Mouse (Mus musculus): ENCODE results near the gene Zbtb38. TPM values are rescaled to one million over a fixed set of nuclear protein-coding genes. Genes with fewer than 3 reads are reported as not detected.

The Zbtb38 gene
- polyA plus RNA-seq, 1 experiment from 2014 or later = 36.7 TPM

- Histone ChIP-seq H3K4me3 (ENCODE audit: low read depth, low read length) (no peak overlapping the region), H3K4me2 (ENCODE audit: low read length) (no peak overlapping the region), H3K27me3 (replicated peaks; ENCODE audit: control insufficient read depth, insufficient read depth, low read length) (no peaks in the 10 kb centered on the region), H3K9me3 (replicated peaks; ENCODE audit: control insufficient read depth, low read length) (no peaks in the 10 kb centered on the region), H3K9ac (ENCODE audit: low read length) (no peak overlapping the region), H3K4me1 (ENCODE audit: control insufficient read depth, insufficient read depth, low read length) (peaks cover 4% of the 10 kb centered on the region), H3K36me3 (ENCODE audit: control insufficient read depth, insufficient read depth, low read length) (no peaks in the 10 kb centered on the region), H3K27ac (ENCODE audit: low read depth, low read length) (no peak overlapping the region)
- ATAC-seq (no peak), DNase-seq (ENCODE audit: low spot score) (no peak)
- 71% methylated on average over 13 of the region's 13 CpGs for WGBS
Measured at GRCm38 (mm10) chr9:96738563-96739355, 13.9 kb downstream of the Zbtb38 start.

DNA sequence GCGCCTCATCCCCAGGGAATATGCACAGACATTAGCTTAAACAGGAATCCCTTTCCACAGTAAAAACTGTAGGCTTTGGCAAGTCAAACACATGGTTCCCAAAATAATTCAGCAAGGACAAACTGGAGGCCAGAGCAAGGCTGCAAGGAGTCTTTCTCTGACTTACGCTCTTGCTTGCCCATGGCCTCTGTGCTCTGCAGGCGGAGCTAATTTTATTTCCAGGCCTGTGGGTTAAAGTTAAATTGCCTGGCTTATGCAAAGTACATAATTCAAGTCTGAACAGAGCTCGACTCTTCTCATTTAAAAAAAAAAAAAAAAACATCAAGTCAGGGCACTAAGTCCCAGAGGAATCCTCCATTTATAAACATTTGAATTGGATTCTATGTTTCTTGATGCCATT, 16.7 kb downstream of the Zbtb38 start:
- no peaks in the 10 kb centered on the region for H3K36me3 ChIP-seq (ENCODE audit: control insufficient read depth, insufficient read depth, low read length)
- H3K27me3 ChIP-seq (replicated peaks; ENCODE audit: control insufficient read depth, insufficient read depth, low read length) = no peaks in the 10 kb centered on the region
- no peak overlapping the region for H3K9ac ChIP-seq (ENCODE audit: low read length)
- no peak for ATAC-seq
- no peaks in the 10 kb centered on the region for H3K9me3 ChIP-seq (replicated peaks; ENCODE audit: control insufficient read depth, low read length)
- no peak overlapping the region for H3K4me2 ChIP-seq (ENCODE audit: low read length)
- H3K4me1 ChIP-seq (ENCODE audit: control insufficient read depth, insufficient read depth, low read length) = peaks cover 13% of the 10 kb centered on the region
- no peak for DNase-seq (ENCODE audit: low spot score)
- no peak overlapping the region for H3K4me3 ChIP-seq (ENCODE audit: low read depth, low read length)
- H3K27ac ChIP-seq (ENCODE audit: low read depth, low read length) = no peak overlapping the region
- 74% methylated on average over 4 of the region's 4 CpGs for WGBS

DNA sequence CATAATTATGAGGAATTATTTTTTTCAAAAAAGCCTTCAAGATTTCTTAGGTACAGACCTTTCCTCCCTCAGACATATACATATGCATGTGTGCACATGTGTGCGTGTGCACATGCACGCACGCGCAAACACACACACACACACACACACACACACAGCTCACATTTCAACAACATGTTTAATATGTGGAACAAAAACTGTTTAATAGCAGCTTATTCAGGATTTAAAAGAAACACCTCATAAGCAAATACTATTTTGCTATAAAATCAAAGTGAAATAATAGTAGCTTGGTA, 19.3 kb downstream of the Zbtb38 start:
- H3K4me1 ChIP-seq (ENCODE audit: control insufficient read depth, insufficient read depth, low read length) = peaks cover 20% of the 10 kb centered on the region
- DNase-seq (ENCODE audit: low spot score) (no peak), ATAC-seq (no peak)
- no peaks in the 10 kb centered on the region for H3K27me3 ChIP-seq (replicated peaks; ENCODE audit: control insufficient read depth, insufficient read depth, low read length)
- peak overlapping the region; percentile 70 for H3K9ac ChIP-seq (ENCODE audit: low read length)
- H3K9me3 ChIP-seq (replicated peaks; ENCODE audit: control insufficient read depth, low read length) = no peaks in the 10 kb centered on the region
- H3K27ac ChIP-seq (ENCODE audit: low read depth, low read length) = peak overlapping the region; percentile 94
- WGBS = 94% methylated on average over 4 of the region's 4 CpGs
- H3K4me3 ChIP-seq (ENCODE audit: low read depth, low read length) = peak overlapping the region; percentile 33; the same call in 1 of the 2 replicates
- H3K36me3 ChIP-seq (ENCODE audit: control insufficient read depth, insufficient read depth, low read length) = no peaks in the 10 kb centered on the region
- H3K4me2 ChIP-seq (ENCODE audit: low read length) = peak overlapping the region; percentile 49

DNA sequence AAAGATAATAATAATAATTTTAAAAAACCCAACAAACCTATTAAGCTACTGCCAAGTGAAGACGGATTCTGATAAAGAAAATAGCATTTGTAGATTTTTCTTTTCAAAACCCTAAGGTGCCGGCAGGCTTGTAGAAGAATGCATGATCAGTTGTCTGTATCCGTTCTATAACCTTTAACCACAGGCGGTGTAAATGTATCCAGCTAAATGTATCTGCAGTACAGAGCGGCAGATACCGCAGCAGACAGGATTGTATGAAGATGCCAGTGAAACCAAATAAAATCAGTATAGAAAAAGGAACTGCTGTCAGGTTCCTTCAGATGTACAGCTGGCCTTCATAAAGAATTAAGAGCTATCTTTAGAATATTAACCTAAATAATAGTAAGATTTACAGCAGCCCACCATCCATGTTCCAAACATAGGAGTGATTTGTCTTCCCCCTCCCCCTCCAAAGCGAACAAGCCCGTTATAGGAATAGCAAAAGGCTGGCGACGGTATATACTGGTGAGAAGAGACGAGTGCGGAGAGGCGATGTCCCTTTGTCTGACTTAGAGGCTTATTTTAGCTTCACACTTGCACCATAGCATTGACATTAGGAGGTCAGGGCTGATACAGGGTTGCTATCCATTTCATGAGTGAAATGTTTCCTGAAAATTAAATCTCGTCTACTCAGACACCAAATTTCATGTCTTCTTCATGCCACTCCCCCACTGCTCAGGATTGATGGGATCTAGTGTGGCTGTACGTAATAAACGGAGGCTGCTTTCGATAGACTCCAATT, 19.8 kb downstream of the Zbtb38 start:
- H3K9me3 ChIP-seq (replicated peaks; ENCODE audit: control insufficient read depth, low read length) = no peaks in the 10 kb centered on the region
- H3K27me3 ChIP-seq (replicated peaks; ENCODE audit: control insufficient read depth, insufficient read depth, low read length) = no peaks in the 10 kb centered on the region
- H3K4me3 ChIP-seq (ENCODE audit: low read depth, low read length) = peak overlapping the region; percentile 33
- peaks cover 25% of the 10 kb centered on the region for H3K4me1 ChIP-seq (ENCODE audit: control insufficient read depth, insufficient read depth, low read length)
- peak; percentile 47; the same call in 1 of the 2 replicates for ATAC-seq
- 61% methylated on average over 17 of the region's 17 CpGs for WGBS
- DNase-seq (ENCODE audit: low spot score) = peak; percentile 75
- no peaks in the 10 kb centered on the region for H3K36me3 ChIP-seq (ENCODE audit: control insufficient read depth, insufficient read depth, low read length)
- H3K9ac ChIP-seq (ENCODE audit: low read length) = peak overlapping the region; percentile 70
- peak overlapping the region; percentile 94 for H3K27ac ChIP-seq (ENCODE audit: low read depth, low read length)
- peak overlapping the region; percentile 49 for H3K4me2 ChIP-seq (ENCODE audit: low read length)

GRCm38 (mm10) chr9:96731961-96732511, 20.6 kb downstream of the Zbtb38 start:
- Histone ChIP-seq H3K4me3 (ENCODE audit: low read depth, low read length) (peak overlapping the region; percentile 33), H3K27me3 (replicated peaks; ENCODE audit: control insufficient read depth, insufficient read depth, low read length) (no peaks in the 10 kb centered on the region), H3K27ac (ENCODE audit: low read depth, low read length) (peak overlapping the region; percentile 94), H3K36me3 (ENCODE audit: control insufficient read depth, insufficient read depth, low read length) (no peaks in the 10 kb centered on the region), H3K4me2 (ENCODE audit: low read length) (peak overlapping the region; percentile 49), H3K4me1 (ENCODE audit: control insufficient read depth, insufficient read depth, low read length) (peaks cover 33% of the 10 kb centered on the region), H3K9me3 (replicated peaks; ENCODE audit: control insufficient read depth, low read length) (no peaks in the 10 kb centered on the region), H3K9ac (ENCODE audit: low read length) (peak overlapping the region; percentile 70)
- DNase-seq (ENCODE audit: low spot score) (peak; percentile 86), ATAC-seq (peak; percentile 76)
- WGBS = 12% methylated on average over 14 of the region's 14 CpGs

DNA sequence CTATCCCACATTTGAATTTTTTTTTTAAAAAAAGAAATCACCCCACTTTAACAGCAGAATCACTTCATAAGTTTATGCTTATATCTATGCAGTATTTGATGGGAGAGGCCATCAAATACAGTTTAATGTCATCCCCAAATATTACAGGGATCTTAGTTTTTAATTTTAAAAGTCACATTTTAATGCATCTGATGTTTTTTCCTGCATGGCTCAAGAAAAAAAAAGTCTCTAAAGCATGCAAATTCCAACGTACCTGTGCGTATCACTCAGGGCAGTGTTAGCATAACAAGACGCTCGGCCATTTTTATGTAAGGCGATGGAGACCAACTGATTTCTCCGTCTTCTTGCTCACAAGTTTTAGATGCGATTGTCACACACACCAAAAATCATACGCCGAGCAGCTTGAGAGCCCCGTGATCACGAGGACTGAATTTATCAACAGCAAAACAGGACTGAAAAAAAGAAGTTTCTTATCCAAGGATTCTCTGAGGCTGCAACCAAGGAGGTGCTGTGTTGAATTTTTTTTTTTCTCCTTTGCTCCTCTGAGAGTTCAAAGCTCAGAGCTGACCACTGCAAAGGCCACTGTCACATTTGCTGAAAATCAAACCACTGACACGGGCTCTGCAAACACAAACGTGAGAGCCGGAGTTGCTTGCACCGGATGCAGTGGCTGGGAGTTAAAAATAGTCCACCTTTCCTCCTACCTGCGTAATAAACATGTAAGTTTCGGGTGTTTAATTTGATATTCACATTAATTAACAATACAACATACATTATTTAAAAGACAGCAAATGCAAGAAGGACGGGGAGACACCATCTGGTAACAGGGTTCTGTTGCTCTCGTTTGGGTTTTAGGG, 21.4 kb downstream of the Zbtb38 start:
- Histone ChIP-seq H3K4me3 (ENCODE audit: low read depth, low read length) (peak overlapping the region; percentile 33), H3K4me1 (ENCODE audit: control insufficient read depth, insufficient read depth, low read length) (peaks cover 40% of the 10 kb centered on the region), H3K4me2 (ENCODE audit: low read length) (peak overlapping the region; percentile 49), H3K27me3 (replicated peaks; ENCODE audit: control insufficient read depth, insufficient read depth, low read length) (no peaks in the 10 kb centered on the region), H3K9me3 (replicated peaks; ENCODE audit: control insufficient read depth, low read length) (no peaks in the 10 kb centered on the region), H3K9ac (ENCODE audit: low read length) (peak overlapping the region; percentile 70), H3K36me3 (ENCODE audit: control insufficient read depth, insufficient read depth, low read length) (no peaks in the 10 kb centered on the region), H3K27ac (ENCODE audit: low read depth, low read length) (peak overlapping the region; percentile 94)
- no peak for ATAC-seq
- DNase-seq (ENCODE audit: low spot score) = peak; percentile 51
- 65% methylated on average over 19 of the region's 19 CpGs for WGBS

DNA sequence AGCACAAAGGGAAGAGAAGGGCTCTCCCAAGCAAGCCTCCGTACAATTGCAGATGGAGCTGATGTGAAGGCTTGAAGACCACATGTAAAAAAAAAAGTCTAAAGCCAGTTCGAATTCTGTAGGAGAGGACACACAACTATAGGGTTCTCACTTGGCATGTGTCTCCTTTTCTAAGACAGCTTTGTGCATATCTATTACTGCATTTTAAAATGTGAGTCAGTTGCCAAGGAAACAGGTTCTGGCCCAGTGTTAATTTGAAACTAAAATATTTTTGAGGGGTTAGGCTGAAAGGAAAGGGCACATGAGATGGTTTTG, 22.4 kb downstream of the Zbtb38 start:
- ATAC-seq = no peak
- no peaks in the 10 kb centered on the region for H3K36me3 ChIP-seq (ENCODE audit: control insufficient read depth, insufficient read depth, low read length)
- no peaks in the 10 kb centered on the region for H3K27me3 ChIP-seq (replicated peaks; ENCODE audit: control insufficient read depth, insufficient read depth, low read length)
- WGBS = 81% methylated on average over 2 of the region's 2 CpGs
- DNase-seq (ENCODE audit: low spot score) = peak; percentile 27
- H3K9me3 ChIP-seq (replicated peaks; ENCODE audit: control insufficient read depth, low read length) = no peaks in the 10 kb centered on the region
- peak overlapping the region; percentile 50; the same call in 1 of the 2 replicates for H3K9ac ChIP-seq (ENCODE audit: low read length)
- peak overlapping the region; percentile 49 for H3K4me2 ChIP-seq (ENCODE audit: low read length)
- peak overlapping the region; percentile 33 for H3K4me3 ChIP-seq (ENCODE audit: low read depth, low read length)
- peak overlapping the region; percentile 91; the same call in 1 of the 2 replicates for H3K27ac ChIP-seq (ENCODE audit: low read depth, low read length)
- peaks cover 50% of the 10 kb centered on the region for H3K4me1 ChIP-seq (ENCODE audit: control insufficient read depth, insufficient read depth, low read length)

DNA sequence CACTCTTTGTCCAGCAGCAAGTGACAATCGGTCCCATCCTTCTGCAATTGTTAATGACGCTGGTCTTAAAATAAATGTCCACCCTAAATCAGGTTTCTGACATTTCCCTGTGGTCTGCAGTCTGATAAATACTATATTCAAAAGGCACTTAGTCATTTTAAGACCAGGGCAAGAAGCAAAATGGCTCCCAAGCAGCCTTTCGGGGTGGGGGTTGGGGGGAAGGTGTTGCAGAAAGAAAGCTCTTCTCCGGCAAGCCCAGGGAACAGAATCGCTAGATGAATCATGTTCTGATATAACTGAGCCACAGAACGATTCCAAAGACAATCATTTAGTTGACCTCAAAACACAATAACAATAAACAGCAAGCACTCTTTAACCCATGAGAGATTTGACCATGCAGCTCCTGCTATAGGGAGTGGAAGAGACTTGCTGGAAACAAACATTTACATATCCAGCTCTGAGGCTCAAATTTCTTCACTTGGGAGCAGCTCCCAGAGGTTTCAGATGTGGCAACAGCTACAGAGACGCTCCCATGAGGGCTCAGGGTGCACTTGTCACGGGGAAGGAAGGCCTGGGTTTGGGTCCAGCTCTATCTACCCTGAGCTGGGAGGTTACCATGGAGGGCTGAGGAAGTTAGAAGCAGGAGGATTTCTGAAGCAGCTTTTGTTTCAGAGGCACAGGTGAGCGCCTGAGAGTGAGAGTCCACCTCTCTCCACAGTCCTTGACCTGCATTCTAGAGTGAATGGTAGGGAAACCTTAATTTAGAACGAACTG, 22.9 kb downstream of the Zbtb38 start:
- Histone ChIP-seq H3K9ac (ENCODE audit: low read length) (peak overlapping the region; percentile 50; the same call in 1 of the 2 replicates), H3K27me3 (replicated peaks; ENCODE audit: control insufficient read depth, insufficient read depth, low read length) (no peaks in the 10 kb centered on the region), H3K9me3 (replicated peaks; ENCODE audit: control insufficient read depth, low read length) (no peaks in the 10 kb centered on the region), H3K27ac (ENCODE audit: low read depth, low read length) (peak overlapping the region; percentile 91), H3K4me2 (ENCODE audit: low read length) (peak overlapping the region; percentile 49), H3K4me3 (ENCODE audit: low read depth, low read length) (peak overlapping the region; percentile 33), H3K4me1 (ENCODE audit: control insufficient read depth, insufficient read depth, low read length) (peaks cover 52% of the 10 kb centered on the region), H3K36me3 (ENCODE audit: control insufficient read depth, insufficient read depth, low read length) (no peaks in the 10 kb centered on the region)
- ATAC-seq = no peak
- WGBS = 79% methylated on average over 10 of the region's 10 CpGs
- peak; percentile 17 for DNase-seq (ENCODE audit: low spot score)

Measured in forebrain, embryonic 14.5 days (tissue).